Mouse (Mus musculus) granulocyte monocyte progenitor cell, adult 5-6 weeks (primary cell): ENCODE data around the gene Clp1. TPM values are rescaled to one million over a fixed set of nuclear protein-coding genes. Genes with fewer than 3 reads are reported as not detected.
A peak's percentile ranks its signal among the peaks of the same experiment; 100 is the strongest.

ENCODE experiments used
- ATAC-seq: replicated peaks from 2 replicates; pipeline ENCODE4 v1.8.0; 2016; ENCODE audit warnings: mild to moderate bottlenecking, moderate TSS enrichment, inconsistent platforms; ENCODE audit not compliant: poor library complexity, severe bottlenecking
- total RNA-seq, 2 experiments: library from RNA; stranded (forward) in 1 of 2; stranded (reverse) in 1 of 2; fragments of 200-712, 200-1000 nt in 1 of 2; fragments of >200 nt in 1 of 2; fragmentation: Nextera tagmentation in 1 of 2; gene quantifications; 2 replicates each; pipeline ENCODE4 v1.2.3; 2014 to 2017

The Clp1 gene
- total RNA-seq, 2 experiments from 2014 or later = 30.3 to 31.3 TPM

DNA sequence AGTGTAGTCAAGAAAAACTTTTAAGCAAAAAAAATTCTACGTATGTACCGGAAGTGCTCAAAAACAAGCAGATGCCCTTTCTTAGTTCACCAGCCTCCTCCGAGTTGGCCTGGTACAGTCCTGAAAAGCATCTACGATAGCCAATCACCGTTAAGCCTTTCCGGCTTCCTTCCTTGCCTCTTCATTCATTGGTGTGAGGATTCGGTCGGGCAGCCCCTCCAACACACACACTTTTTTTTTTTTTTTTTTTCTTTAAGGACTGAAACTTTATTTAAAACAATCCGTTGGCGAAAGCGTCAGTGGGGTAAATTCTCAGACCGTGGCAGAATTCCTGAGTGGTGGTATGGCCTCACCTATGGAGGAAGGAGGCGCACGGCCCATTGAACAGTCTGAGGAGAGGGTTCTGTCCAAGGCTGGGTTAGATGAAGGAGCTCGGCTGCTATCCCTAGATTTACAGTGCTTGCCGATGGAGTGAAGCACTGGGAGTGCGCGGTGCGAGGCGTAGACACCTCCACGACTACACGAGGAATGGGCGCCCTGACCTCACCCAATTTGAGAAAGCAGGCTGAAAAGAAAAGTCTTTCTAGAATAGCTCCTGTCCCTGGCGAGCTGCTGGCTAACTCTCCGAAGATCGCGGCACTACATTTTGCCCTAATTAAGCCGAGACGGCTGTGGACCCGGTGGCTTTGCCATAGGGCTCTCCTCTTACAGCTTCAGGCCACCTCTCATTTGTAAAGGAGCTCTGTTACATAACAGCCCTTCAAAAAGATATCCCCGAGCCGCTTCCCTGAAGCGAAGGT, 11.4 kb downstream of the Clp1 start:
- ATAC-seq = peak; percentile 80

GRCm38 (mm10) chr2:84714811-84715561, 12.2 kb downstream of the Clp1 start, which contains the start of gene Zdhhc5:
TSS of gene Zdhhc5 (minus strand) at chr2:84715180.
- ATAC-seq = peak; percentile 81

DNA sequence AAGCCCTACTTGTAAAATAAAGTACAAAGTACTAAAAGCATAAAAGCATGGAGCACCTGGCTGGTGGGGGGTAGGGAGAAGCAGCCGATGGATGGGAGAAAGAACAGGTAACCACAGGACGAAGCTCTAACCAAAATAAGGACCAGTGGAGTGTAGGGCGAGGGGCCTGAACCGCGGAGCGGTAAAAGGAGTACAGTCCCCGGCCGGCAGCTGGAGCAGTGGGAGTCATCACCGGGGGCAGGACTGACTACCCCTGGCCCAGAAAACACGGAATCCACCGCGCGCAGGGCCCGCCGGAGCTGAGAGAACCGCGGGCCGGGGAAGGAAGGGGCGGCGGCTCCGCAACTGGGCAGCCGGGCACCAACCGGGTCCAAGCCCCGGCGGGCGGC, 12.7 kb downstream of the Clp1 start:
- ATAC-seq = no peak; the same call in 1 of the 2 replicates

DNA sequence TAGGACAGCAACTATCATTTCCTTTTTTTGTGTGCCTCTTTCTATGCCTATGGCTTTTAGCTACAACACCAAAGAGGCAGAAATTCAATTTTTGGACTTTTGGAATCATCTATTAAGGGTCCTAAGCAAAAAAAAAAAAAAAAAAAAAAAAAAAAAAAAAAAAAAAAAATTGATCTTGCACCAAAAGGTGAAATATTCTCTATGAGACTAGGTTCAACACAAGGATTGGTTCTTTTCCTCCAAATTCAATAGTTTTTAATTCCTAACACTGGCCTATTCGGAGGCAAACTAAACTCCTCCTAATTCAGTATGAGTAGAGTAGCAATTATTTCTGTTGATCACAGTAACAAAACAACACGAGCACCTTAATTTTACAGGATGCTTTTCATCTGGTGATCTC, 15.3 kb downstream of the Clp1 start:
- ATAC-seq = no peak

DNA sequence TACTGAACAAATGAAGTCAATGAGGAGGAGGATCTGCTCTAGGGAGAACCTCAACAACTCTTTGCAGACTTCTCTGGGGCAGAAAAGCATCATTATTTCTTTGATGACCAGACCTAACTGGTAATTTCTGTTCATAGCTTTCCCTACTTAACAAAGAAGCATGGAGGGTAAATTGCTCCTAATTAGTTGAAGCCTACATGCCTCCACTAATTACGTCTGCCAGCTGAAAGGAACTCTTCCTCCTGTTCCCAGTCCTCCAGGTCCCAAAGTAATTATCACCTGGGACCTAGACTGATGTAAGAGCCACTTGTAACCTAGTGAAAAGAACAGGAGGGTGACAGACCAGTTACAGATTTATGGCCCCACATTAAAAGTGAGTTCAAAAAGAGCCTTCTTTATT, 19.6 kb downstream of the Clp1 start:
- no peak for ATAC-seq

DNA sequence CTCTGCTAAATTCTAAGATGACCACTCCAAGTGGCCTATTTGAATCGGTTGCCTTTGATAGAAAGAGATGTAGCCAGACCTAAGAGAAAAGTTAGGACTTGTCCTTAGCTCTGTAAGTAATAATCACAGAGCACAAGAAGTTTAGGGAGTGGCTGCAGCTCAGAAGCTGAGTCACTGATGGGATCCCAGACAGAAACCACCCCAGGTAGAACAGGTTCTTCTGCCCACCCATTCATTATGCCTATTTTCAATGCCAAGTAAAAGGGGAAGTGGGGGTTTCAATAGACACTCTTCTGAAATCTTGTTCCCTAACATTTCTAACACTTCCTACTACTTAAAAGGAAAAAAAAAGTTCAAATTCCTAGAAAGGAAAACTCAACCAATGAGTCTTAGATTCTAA, 21.9 kb downstream of the Clp1 start:
- ATAC-seq = peak; percentile 95

DNA sequence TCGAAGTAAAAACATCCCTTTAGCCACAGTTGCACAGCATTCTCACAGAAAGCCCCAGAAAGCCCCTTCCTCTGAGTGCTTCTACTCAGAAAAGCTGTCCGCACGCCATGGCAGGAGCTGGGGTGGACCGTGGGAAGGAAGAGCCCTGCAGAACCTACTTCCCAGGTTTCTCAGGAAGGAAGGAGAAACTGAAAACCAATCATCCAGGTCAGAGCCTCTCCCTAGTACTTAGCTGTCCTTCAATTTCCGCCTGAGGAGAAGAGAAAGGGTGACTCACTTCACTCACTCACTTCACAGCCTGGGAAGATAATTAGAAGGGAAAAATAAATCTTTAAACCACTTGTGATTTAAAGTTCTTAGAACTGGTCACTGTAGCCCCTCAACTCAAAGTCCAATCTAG, 22.8 kb downstream of the Clp1 start:
- ATAC-seq = no peak

GRCm38 (mm10) chr2:84703497-84703896, 23.7 kb downstream of the Clp1 start:
- ATAC-seq = no peak

- no peak for ATAC-seq
These were observed 32.0 kb downstream of the Clp1 start for GRCm38 (mm10) chr2:84695007-84695695.

DNA sequence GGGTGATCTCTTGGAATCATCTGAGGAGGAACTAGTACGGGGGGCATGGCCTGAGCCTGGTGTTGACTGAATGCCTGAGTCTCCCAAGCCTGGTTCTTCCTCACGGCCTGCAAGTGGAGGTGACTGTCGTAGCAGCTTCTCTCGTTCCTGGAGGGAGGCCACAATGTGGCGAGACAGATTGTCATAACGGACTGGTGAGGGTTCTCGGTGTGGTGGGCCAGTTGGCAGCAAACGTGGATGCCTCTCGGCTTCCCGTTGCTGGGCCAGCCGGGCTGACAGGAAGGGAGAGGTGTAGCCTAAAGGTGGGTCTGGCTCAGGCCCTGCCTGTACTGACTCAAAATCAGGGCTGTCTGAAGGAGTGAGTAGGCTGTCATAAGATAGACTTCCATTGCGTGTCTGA, 37.1 kb downstream of the Clp1 start:
- ATAC-seq = no peak

GRCm38 (mm10) chr2:84688080-84688844, 38.9 kb downstream of the Clp1 start:
- no peak for ATAC-seq

DNA sequence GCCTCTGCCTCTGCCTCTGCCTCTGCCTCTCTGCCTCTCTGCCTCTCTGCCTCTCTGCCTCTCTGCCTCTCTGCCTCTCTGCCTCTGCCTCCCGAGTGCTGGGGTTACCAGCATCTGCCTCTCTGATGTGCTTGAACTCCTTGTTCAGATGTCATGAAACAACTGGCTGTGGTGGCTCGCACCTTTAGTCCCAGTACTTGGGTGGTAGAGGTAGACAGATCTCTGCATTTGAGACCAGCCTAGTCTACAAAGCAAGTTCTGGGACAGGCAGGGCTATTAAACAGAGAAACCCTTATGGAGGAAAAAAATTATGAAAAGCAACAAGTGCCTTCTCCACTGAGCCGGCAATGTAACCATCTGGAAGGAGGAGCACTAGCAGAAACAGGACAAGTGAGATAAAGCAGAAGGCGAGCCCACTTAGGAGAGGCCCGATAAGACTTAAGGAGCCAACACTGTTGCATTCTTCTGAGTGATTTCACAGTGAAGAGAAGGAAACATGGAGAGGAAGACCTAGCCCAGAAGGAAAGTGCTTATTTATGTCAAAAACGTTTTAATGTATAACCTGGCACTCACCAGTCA, 44.5 kb downstream of the Clp1 start:
- no peak for ATAC-seq

GRCm38 (mm10) chr2:84679016-84679415, 48.1 kb downstream of the Clp1 start, which contains the start of gene Tmx2:
TSS of gene Tmx2 (minus strand) at chr2:84679140.
- ATAC-seq = no peak

- ATAC-seq = peak; percentile 96
These were observed 48.9 kb downstream of the Clp1 start, which contains the start of the genes Gm28635 and Med19 for GRCm38 (mm10) chr2:84677968-84678880. TSS of gene Gm28635 (minus strand) at chr2:84678041. TSS of gene Med19 (plus strand) at chr2:84678402.

DNA sequence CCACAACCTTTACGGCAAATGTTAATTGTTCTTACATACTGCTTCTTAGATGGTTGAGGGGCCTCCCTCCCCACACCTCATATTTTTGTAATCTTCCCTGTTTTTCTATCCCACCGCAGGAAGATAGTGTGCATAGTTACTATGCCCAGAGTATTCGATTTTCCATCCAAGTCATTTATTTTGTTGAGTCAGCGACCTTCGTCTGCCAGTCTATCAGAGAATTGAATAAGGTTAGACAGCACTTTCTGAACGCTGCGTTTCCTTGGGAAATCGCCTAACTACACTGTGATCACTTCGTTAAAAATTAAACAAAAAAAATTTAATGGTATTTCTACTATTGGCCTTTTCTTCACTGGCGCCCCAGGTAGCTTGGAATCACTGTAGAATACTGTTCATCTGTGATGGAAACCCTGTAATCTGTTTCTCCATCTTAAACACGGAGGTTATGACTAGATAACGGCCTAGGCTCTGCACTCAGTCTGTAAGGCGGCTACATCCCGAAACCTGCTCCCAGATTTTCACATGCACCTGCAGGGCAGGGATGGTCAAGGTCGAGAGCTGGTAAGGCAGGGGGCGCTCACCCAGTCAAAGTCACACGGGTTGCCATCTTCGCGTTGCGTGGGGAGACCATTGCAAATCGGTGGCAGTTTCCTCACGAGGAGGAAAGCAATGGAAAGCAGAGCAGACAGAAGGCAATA, 49.7 kb downstream of the Clp1 start:
- peak; percentile 42 for ATAC-seq
